Mouse (Mus musculus): ENCODE results near the gene Gm16253. TPM values are rescaled to one million over a fixed set of nuclear protein-coding genes. Genes with fewer than 3 reads are reported as not detected.

Gene Gm16253
- total and polyA plus RNA-seq, 3 experiments, result 1.4 TPM; not detected in 2

GRCm38 (mm10) chr3:96528506-96528905 lies 48.3 kb upstream of the Gm16253 start:
- Histone ChIP-seq H3K27ac (ENCODE audit: control insufficient read depth, low read depth, low read length) (no peak overlapping the region), H3K36me3 (ENCODE audit: control insufficient read depth in 1 of 2, insufficient read depth in 2 of 2, low read length in 2 of 2) (no peaks in the 10 kb centered on the region), H3K4me3 (ENCODE audit: control insufficient read depth in 1 of 2, insufficient read depth in 1 of 2, low read depth in 2 of 2, low read length in 2 of 2) (no peak overlapping the region), H3K4me1 (ENCODE audit: control insufficient read depth in 1 of 2, insufficient read depth in 2 of 2, low read length in 2 of 2) (no peaks in the 10 kb centered on the region), H3K9me3 (replicated peaks; ENCODE audit: insufficient read depth, low read length) (no peaks in the 10 kb centered on the region), H3K79me2 (ENCODE audit: control insufficient read depth, insufficient read depth, low read length, poor library complexity) (no peaks in the 10 kb centered on the region), H3K27me3 (ENCODE audit: control insufficient read depth in 1 of 2, insufficient read depth in 2 of 2, low read length in 2 of 2) (peaks cover 9 to 12% of the 10 kb centered on the region in 2 experiments; a peak in 3 of 4 replicates), H3K9ac (ENCODE audit: control insufficient read depth, low read depth, low read length, poor library complexity, severe bottlenecking) (no peak overlapping the region)
- DNase-seq (ENCODE audit: low read depth, low spot score), result no peak
- no peak for TF ChIP-seq KAT2A (conservative IDR thresholded peaks at IDR 0.05; ENCODE audit: low read depth, low read length)
- TF ChIP-seq ETS1 (IDR thresholded peaks at IDR 0.05; ENCODE audit: low read depth, low read length), result no peak
- no peak for TF ChIP-seq ELF1 (IDR thresholded peaks at IDR 0.05; ENCODE audit: low read depth, low read length)
- no peak for TF ChIP-seq POLR2A (IDR thresholded peaks at IDR 0.05; ENCODE audit: control insufficient read depth in 1 of 2, insufficient read depth in 1 of 2, low read depth in 1 of 2, low read length in 2 of 2, poor library complexity in 1 of 2)
- no peak for TF ChIP-seq MXI1 (IDR thresholded peaks at IDR 0.05; ENCODE audit: low read depth, low read length)
- TF ChIP-seq CTCF (IDR thresholded peaks at IDR 0.05 in 2 of 3, conservative IDR thresholded peaks at IDR 0.05 in 1 of 3; ENCODE audit: control insufficient read depth in 1 of 3, insufficient read depth in 1 of 3, low read depth in 2 of 3, low read length in 3 of 3, poor library complexity in 1 of 3, severe bottlenecking in 1 of 3), result no peak

DNA sequence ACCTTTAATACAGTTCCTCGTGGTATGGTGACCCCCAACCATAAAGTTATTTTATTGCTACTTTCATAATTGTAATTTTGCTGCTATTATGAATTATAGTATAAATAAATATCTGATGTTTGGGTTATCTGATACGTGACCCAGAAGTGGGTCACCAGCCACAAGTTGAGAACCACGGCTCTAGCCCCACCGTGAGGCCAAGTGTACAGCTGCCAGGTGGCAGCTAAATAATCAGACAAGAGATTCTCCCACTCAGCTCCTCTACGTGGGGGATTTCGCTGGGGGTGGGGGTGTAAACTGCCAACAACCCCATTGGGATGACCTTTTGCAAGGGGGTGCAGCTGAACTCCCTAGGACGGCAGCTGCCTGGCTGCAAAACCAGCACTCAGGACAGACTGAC lies 44.7 kb upstream of the Gm16253 start:
- no peak overlapping the region for H3K9ac ChIP-seq (ENCODE audit: control insufficient read depth, low read depth, low read length, poor library complexity, severe bottlenecking)
- DNase-seq (ENCODE audit: low read depth, low spot score), result no peak
- H3K9me3 ChIP-seq (replicated peaks; ENCODE audit: insufficient read depth, low read length), result no peaks in the 10 kb centered on the region
- no peak overlapping the region for H3K27ac ChIP-seq (ENCODE audit: control insufficient read depth, low read depth, low read length)
- H3K36me3 ChIP-seq (ENCODE audit: control insufficient read depth in 1 of 2, insufficient read depth in 2 of 2, low read length in 2 of 2), result no peaks in the 10 kb centered on the region
- H3K27me3 ChIP-seq (ENCODE audit: control insufficient read depth in 1 of 2, insufficient read depth in 2 of 2, low read length in 2 of 2), result peaks cover 9% of the 10 kb centered on the region in 2 experiments; a peak in 3 of 4 replicates
- no peak overlapping the region for H3K4me3 ChIP-seq (ENCODE audit: control insufficient read depth in 1 of 2, insufficient read depth in 1 of 2, low read depth in 2 of 2, low read length in 2 of 2)
- no peaks in the 10 kb centered on the region for H3K79me2 ChIP-seq (ENCODE audit: control insufficient read depth, insufficient read depth, low read length, poor library complexity)
- no peak for TF ChIP-seq POLR2AphosphoS2 (IDR thresholded peaks at IDR 0.05; ENCODE audit: low read length)
- peak; percentile 20 for TF ChIP-seq RAD21 (IDR thresholded peaks at IDR 0.05; ENCODE audit: low read depth, low read length)
- peak in 2 of 3 experiments; percentile 33 to 40; a peak in 5 of 6 replicates for TF ChIP-seq CTCF (IDR thresholded peaks at IDR 0.05 in 2 of 3, conservative IDR thresholded peaks at IDR 0.05 in 1 of 3; ENCODE audit: control insufficient read depth in 1 of 3, insufficient read depth in 1 of 3, low read depth in 2 of 3, low read length in 3 of 3, poor library complexity in 1 of 3, severe bottlenecking in 1 of 3)
- no peaks in the 10 kb centered on the region for H3K4me1 ChIP-seq (ENCODE audit: control insufficient read depth in 1 of 2, insufficient read depth in 2 of 2, low read length in 2 of 2)

DNA sequence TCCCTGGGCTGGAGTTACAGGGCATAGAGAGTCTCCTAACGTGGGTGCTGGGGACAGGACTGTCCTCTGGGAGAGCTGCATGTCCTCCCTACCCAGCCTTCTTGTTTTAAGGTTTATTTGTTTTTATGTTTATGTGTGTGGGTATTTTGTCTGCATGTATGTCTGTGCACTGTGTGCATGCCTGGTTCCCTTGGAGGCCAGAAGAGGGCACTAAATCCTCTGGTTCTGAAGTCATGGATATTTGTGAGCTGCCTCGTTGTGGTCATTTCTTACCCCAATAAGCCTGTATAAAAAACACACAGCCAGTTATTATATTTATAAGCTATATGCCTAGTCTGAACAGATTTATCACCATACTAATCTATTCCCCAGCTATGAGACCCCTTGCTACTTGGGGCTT lies 42.5 kb upstream of the Gm16253 start:
- Histone ChIP-seq H3K4me3 (ENCODE audit: control insufficient read depth in 1 of 2, insufficient read depth in 1 of 2, low read depth in 2 of 2, low read length in 2 of 2) (no peak overlapping the region), H3K9me3 (replicated peaks; ENCODE audit: insufficient read depth, low read length) (no peaks in the 10 kb centered on the region), H3K4me1 (ENCODE audit: control insufficient read depth in 1 of 2, insufficient read depth in 2 of 2, low read length in 2 of 2) (no peaks in the 10 kb centered on the region), H3K9ac (ENCODE audit: control insufficient read depth, low read depth, low read length, poor library complexity, severe bottlenecking) (no peak overlapping the region), H3K79me2 (ENCODE audit: control insufficient read depth, insufficient read depth, low read length, poor library complexity) (no peaks in the 10 kb centered on the region), H3K27me3 (ENCODE audit: control insufficient read depth in 1 of 2, insufficient read depth in 2 of 2, low read length in 2 of 2) (peaks cover 2 to 5% of the 10 kb centered on the region in 2 experiments; a peak in 2 of 4 replicates), H3K36me3 (ENCODE audit: control insufficient read depth in 1 of 2, insufficient read depth in 2 of 2, low read length in 2 of 2) (no peaks in the 10 kb centered on the region), H3K27ac (ENCODE audit: control insufficient read depth, low read depth, low read length) (no peak overlapping the region)
- no peak for TF ChIP-seq HCFC1 (IDR thresholded peaks at IDR 0.05; ENCODE audit: low read depth, low read length)
- TF ChIP-seq MYC (IDR thresholded peaks at IDR 0.05; ENCODE audit: low read depth, low read length), result 0 out of 2 replicates have a peak, but pooled peaks have one; percentile 23
- no peak for TF ChIP-seq MAFK (IDR thresholded peaks at IDR 0.05; ENCODE audit: borderline replicate concordance, low read depth, low read length)
- TF ChIP-seq RAD21 (IDR thresholded peaks at IDR 0.05; ENCODE audit: low read depth, low read length), result peak; percentile 59
- TF ChIP-seq BHLHE40 (IDR thresholded peaks at IDR 0.05; ENCODE audit: borderline replicate concordance, low read depth, low read length), result no peak
- TF ChIP-seq POLR2AphosphoS5 (IDR thresholded peaks at IDR 0.05; ENCODE audit: borderline replicate concordance, low read depth, low read length), result no peak
- no peak for TF ChIP-seq MXI1 (IDR thresholded peaks at IDR 0.05; ENCODE audit: low read depth, low read length)
- TF ChIP-seq CTCF (IDR thresholded peaks at IDR 0.05 in 2 of 3, conservative IDR thresholded peaks at IDR 0.05 in 1 of 3; ENCODE audit: control insufficient read depth in 1 of 3, insufficient read depth in 1 of 3, low read depth in 2 of 3, low read length in 3 of 3, poor library complexity in 1 of 3, severe bottlenecking in 1 of 3), result peak; percentile 60 to 75 (median 72)
- no peak for TF ChIP-seq UBTF (IDR thresholded peaks at IDR 0.05; ENCODE audit: borderline replicate concordance, insufficient read depth, low read depth, low read length)
- no peak for TF ChIP-seq TAL1 (IDR thresholded peaks at IDR 0.05; ENCODE audit: low read length)
- TF ChIP-seq NELFE (IDR thresholded peaks at IDR 0.05; ENCODE audit: low read depth, low read length), result no peak
- no peak for TF ChIP-seq JUND (IDR thresholded peaks at IDR 0.05; ENCODE audit: low read depth, low read length)
- peak; percentile 67 for TF ChIP-seq SMC3 (IDR thresholded peaks at IDR 0.05; ENCODE audit: low read depth, low read length)
- no peak for TF ChIP-seq GABPA (IDR thresholded peaks at IDR 0.05; ENCODE audit: low read depth, low read length)
- TF ChIP-seq ZC3H11A (IDR thresholded peaks at IDR 0.05; ENCODE audit: low read depth, low read length), result peak; percentile 36; the same call in 1 of the 2 replicates
- DNase-seq (ENCODE audit: low read depth, low spot score), result peak; percentile 59

All from MEL (cell line).